Mouse (Mus musculus) liver, adult 10 weeks (tissue): ENCODE results near the gene Vmn2r8. TPM values are rescaled to one million over a fixed set of nuclear protein-coding genes. Genes with fewer than 3 reads are reported as not detected.

Experiments
- polyA plus RNA-seq: library from polyadenylated mRNA; stranded (reverse); fragments of 350-450 nt; fragmentation: Illumina TruSeq; extraction: RNeasy Lipid Tissue Mini Kit (QIAGEN cat#74804); gene quantifications from one replicate; pipeline ENCODE4 v1.2.3, GENCODE M21; 2014; ENCODE audit warnings: low read depth, low replicate concordance

The Vmn2r8 gene
- not detected for polyA plus RNA-seq

DNA sequence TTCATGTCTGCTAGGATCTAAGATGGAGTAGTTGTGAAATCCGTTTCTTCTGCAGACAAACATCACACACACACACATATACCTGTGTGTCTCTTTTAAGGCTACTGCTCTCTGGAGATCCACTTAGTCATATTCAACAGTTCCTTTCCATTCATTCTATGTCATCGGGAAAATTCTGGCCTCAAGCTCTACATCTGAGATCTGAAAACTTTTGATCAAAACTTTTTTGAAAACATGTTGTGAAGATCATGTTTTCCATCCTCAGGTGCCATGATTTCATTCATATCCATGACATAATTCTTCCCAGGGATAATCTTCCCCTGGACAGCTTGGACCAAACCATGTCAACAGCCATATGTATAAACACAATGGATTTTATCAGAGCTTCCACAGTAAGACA lies at the start of gene Vmn2r8:
Gene Vmn2r8 (minus strand): TSS at position 101 of the 400 bp plus-strand sequence.

DNA sequence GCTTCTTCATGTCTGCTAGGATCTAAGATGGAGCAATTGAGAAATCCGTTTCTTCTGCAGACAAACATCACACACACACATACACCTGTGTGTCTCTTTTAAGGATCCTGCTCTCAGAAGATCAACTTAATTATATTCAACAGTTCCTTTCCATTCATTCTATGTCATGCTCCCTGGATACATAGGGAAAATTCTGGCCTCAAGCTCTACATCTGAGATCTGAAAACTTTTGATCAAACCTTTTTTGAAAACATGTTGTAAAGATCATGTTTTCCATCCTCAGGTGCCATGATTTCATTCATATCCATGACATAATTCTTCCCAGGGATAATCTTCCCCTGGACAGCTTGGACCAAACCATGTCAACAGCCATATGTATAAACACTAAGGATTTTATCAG lies 43.9 kb upstream of the Vmn2r8 start, which contains the start of gene Vmn2r9:
Gene Vmn2r9 (minus strand): TSS at position 101 of the 400 bp plus-strand sequence.

DNA sequence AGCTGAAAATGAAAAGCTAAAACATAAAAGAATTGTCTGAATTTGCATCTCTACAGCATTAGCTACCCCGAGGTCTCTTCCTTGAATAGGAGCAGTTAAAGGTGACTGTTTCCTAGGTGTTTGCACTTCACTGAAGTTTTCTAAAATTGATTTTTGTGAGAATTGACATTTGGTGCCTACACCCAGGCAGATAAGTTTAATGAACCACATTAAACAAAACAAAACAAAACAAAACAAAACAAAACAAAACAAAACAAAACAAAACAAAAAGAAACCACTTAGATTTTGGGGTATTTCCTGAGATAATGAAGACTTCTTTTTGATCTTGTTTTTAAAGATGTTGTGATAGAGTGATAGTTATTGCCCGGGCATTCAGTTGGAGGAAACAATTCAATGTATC lies 13.4 kb downstream of the Vmn2r8 start, which contains the start of gene Tmed11:
Gene Tmed11 (minus strand): TSS at position 101 of the 400 bp plus-strand sequence.

DNA sequence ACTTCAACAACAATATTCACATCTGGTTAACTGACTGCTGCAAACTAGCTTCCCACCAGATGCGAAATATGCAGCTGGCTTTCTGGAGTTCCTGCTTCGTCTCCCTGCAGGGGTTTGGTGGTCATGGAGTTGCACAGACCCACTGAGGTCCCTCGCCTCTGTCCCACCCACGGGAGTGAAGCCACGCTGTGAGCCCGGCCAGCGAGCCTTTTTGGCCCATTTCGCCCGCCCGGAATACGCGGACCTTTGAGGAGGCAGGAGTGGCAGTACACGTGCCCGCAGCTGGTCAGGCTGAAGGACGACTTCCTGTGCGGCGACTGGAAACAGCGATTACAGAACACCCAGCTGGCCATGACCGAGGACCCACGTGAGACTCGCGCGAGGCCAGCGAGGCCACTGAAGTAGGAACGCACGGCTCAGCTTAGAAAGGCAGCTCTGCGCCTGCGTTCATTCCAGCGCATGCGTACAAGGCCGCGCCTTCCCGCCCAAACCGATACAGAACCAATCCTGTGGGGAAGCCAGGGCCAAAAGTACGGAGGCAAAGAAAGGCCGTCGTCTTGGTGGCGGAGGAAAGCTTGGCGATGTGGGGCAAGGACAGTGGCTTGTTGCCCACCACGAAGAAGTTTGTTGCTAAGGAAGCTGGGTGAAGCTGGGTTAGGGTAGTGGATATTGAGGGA lies 33.9 kb downstream of the Vmn2r8 start, which contains the start of gene Rnf212:
Gene Rnf212 (minus strand): TSS at position 353 of the 677 bp plus-strand sequence.

Other genes starting within 250 kb of the Vmn2r8 start
- gene Gak, start 179.1 kb downstream of the Vmn2r8 start, polyA plus RNA-seq, result 35.0 TPM
- gene Tmem175, start 179.1 kb downstream of the Vmn2r8 start, polyA plus RNA-seq, result 6.9 TPM
- gene Idua, start 148.5 kb downstream of the Vmn2r8 start, polyA plus RNA-seq, result 3.5 TPM
- gene Dgkq, start 139.2 kb downstream of the Vmn2r8 start, polyA plus RNA-seq, result 9.6 TPM
- gene Slc26a1, start 133.3 kb downstream of the Vmn2r8 start, polyA plus RNA-seq, result 29.2 TPM
- 4.1 TPM for gene Fgfrl1, start 116.5 kb downstream of the Vmn2r8 start, polyA plus RNA-seq
- not detected for gene Rnf212, start 33.9 kb downstream of the Vmn2r8 start, polyA plus RNA-seq
- not detected for gene Tmed11, start 13.5 kb downstream of the Vmn2r8 start, polyA plus RNA-seq
- gene Vmn2r9, start 43.8 kb upstream of the Vmn2r8 start, polyA plus RNA-seq, result not detected
- not detected for gene Vmn2r10, start 197.7 kb upstream of the Vmn2r8 start, polyA plus RNA-seq